Mouse (Mus musculus) heart, embryonic 16.5 days (tissue): Measurements from ENCODE around the gene Ssmem1. TPM values are rescaled to one million over a fixed set of nuclear protein-coding genes. Genes with fewer than 3 reads are reported as not detected.
A peak's percentile ranks its signal among the peaks of the same experiment; 100 is the strongest.

Source experiments
- ATAC-seq: fragments of 200-750 bp; cut with Nextera tagmentation; replicated peaks from 2 replicates; pipeline ENCODE4 v1.8.0; 2017; ENCODE audit warnings: moderate number of reproducible peaks; ENCODE audit not compliant: insufficient read depth, low FRiP score; ENCODE audit errors: extremely low read depth
- H3K27ac ChIP-seq: fragments of 300-500 bp; sonication (generic); 2 replicates; pipeline ENCODE4 v1.5.1; 2014; ENCODE audit warnings: mild to moderate bottlenecking, low read length, control low read depth, moderate library complexity
- H3K27me3 ChIP-seq: fragments of 300-500 bp; sonication (generic); 2 replicates; pipeline ENCODE4 v1.6.1; 2014; ENCODE audit warnings: low read length, mixed read lengths; ENCODE audit not compliant: control insufficient read depth, insufficient read depth
- H3K36me3 ChIP-seq: fragments of 300-500 bp; sonication (generic); 2 replicates; pipeline ENCODE4 v1.6.1; 2014; ENCODE audit not compliant: control insufficient read depth, insufficient read depth
- H3K4me1 ChIP-seq: fragments of 300-500 bp; sonication (generic); 2 replicates; pipeline ENCODE4 v1.6.1; 2014; ENCODE audit warnings: low read length, mixed read lengths; ENCODE audit not compliant: control insufficient read depth, insufficient read depth
- H3K4me2 ChIP-seq: fragments of 300-500 bp; sonication (generic); 2 replicates; pipeline ENCODE4 v1.6.1; 2014; ENCODE audit warnings: low read depth, mild to moderate bottlenecking, control low read depth, low read length
- H3K4me3 ChIP-seq: fragments of 300-500 bp; sonication (generic); 2 replicates; pipeline ENCODE4 v1.5.1; 2014; ENCODE audit warnings: mild to moderate bottlenecking, control low read depth, low read length
- H3K9ac ChIP-seq: fragments of 300-500 bp; sonication (generic); 2 replicates; pipeline ENCODE4 v1.6.1; 2014; ENCODE audit warnings: low read length, control low read depth
- H3K9me3 ChIP-seq: fragments of 300-500 bp; sonication (generic); replicated peaks from 2 replicates; pipeline ENCODE4 v1.6.1; 2016; ENCODE audit warnings: low read length; ENCODE audit not compliant: control insufficient read depth
- WGBS: fragments of 180-500 bp; shearing (Covaris S2); extraction: QIAGEN DNeasy Blood & Tissue Kit; methylation state at CpG from one replicate; pipeline ENCODE4 v1.1.7; 2014; 5-methylcytosine and 5-hydroxymethylcytosine counted together
- polyA plus RNA-seq: library from polyadenylated mRNA; unstranded; fragments of >200 nt; fragmentation: Nextera tagmentation; extraction: Ambion mirVana; gene quantifications from 2 replicates; pipeline ENCODE4 v1.2.1, GENCODE M21; 2015

The Ssmem1 gene
- polyA plus RNA-seq, 1 experiment from 2014 or later, result 0.12 TPM

DNA sequence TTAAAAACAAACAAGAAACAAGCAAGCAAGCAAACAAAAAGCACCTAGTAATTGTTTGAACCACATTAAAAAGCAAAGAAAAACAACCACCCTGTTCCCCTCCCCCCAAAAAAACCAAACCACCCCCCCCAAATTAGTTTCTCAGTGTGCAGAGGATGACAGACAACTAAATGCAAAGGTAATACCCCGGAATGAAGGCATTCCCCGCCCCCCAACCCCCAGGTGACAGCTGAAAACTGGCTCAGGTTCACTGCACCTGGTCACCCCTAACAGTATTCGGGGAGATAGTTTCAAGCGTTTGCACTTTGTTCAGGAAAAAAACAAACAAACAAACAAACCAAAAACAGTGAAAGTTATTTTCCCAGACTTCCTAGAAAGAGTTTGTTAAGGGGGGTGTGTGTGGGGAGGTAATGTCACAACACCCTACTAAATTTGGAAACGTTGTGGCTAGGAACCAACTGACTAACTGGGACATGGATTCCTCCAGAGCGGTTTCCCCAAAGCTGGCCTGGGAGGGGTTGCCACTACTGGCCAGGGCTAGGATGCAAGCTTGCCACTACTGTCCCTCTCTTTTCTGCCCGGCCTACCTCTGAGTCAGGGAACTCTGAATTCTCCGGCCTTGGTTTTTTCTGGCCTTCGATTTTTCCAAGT is 38.1 kb downstream of the Ssmem1 start:
- peak overlapping the region; percentile 40 for H3K4me3 ChIP-seq
- no peaks in the 10 kb centered on the region for H3K9me3 ChIP-seq
- WGBS, result 34% methylated on average over 9 of the region's 9 CpGs
- H3K27me3 ChIP-seq, result no peaks in the 10 kb centered on the region
- peaks cover 41% of the 10 kb centered on the region for H3K4me1 ChIP-seq
- no peaks in the 10 kb centered on the region for H3K36me3 ChIP-seq
- H3K4me2 ChIP-seq, result peak overlapping the region; percentile 63
- peak overlapping the region; percentile 57 for H3K9ac ChIP-seq
- no peak for ATAC-seq
- peak overlapping the region; percentile 9 for H3K27ac ChIP-seq

DNA sequence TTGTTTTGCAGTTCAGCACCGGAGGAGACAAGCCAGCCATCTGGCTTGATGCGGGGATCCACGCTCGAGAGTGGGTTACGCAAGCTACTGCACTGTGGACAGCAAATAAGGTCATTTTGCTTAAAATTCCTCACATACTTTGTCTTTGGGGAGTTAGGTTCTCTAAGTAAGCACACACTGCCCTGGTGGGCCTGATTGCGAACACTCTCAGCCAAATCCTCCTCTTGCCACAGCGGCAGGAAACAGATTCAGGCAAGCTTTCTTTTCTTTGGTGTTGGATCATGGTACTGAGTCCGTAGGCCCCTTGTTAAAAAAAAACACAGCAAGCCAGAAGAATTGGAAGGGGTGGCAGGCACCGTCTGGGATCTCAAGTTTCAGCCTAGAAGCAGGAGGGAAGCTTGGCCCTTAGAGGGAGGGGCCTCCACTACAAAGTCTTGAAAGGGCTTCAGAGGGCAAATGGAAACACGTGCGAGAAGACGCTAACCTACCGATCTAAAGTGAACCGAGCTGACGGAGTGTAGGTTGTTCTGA is 39.6 kb downstream of the Ssmem1 start:
- Histone ChIP-seq H3K36me3 (no peaks in the 10 kb centered on the region), H3K27me3 (no peaks in the 10 kb centered on the region), H3K9ac (peak overlapping the region; percentile 12), H3K4me2 (peak overlapping the region; percentile 13; the same call in 1 of the 2 replicates), H3K4me1 (peaks cover 38% of the 10 kb centered on the region), H3K4me3 (no peak overlapping the region), H3K27ac (peak overlapping the region; percentile 59), H3K9me3 (no peaks in the 10 kb centered on the region)
- ATAC-seq, result no peak
- 41% methylated on average over 15 of the region's 15 CpGs for WGBS

DNA sequence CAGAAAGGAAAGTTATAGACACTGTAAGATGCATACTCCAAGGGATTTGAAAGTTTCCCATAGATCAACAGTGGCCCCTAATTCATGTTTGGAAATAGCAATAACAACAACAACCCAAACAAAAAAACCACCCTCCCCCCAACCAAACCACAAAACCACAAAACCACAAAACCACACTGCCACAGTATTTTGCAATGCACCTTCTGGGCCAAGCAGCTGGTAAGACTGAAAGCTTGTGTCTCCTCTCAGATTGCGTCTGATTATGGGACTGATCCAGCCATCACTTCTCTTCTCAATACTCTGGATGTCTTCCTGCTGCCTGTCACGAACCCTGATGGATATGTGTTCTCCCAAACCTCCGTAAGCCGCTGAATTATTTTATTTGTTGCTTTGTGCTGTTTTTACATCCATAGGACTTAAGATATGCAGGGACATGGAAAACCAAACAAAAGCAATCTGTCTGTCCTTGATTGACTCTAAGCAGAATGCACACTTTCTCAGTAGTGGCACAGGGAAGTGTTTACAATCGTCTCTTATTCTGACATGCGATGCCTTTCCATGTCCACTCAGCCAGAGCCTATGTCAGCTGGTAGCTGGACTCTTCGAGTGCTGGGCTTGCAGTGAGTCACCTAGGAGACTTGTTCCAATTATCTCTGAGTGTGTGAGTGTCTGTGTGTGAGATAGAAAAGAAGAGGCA is 41.0 kb downstream of the Ssmem1 start:
- H3K27ac ChIP-seq, result no peak overlapping the region
- 76% methylated on average over 7 of the region's 7 CpGs for WGBS
- H3K9me3 ChIP-seq, result no peaks in the 10 kb centered on the region
- H3K36me3 ChIP-seq, result no peaks in the 10 kb centered on the region
- no peak overlapping the region for H3K4me3 ChIP-seq
- ATAC-seq, result no peak
- H3K4me1 ChIP-seq, result peaks cover 30% of the 10 kb centered on the region
- H3K9ac ChIP-seq, result no peak overlapping the region
- H3K27me3 ChIP-seq, result no peaks in the 10 kb centered on the region
- H3K4me2 ChIP-seq, result no peak overlapping the region

DNA sequence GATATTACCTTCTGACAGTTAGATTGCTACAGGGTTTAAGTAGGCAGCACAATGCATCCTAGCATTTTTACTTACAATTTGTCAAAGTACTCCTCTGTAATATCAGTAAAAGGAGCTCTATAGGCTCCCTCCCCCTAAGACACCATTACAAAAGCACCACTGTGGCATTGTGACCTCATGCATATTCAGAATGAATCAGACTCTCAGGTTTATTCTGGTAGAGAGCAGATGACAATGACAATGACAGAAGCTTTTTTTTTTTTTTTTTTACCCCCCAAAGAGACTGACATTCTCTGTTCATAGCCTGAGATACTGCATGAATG is 41.5 kb downstream of the Ssmem1 start:
- Histone ChIP-seq H3K27ac (no peak overlapping the region), H3K4me1 (peaks cover 33% of the 10 kb centered on the region), H3K9ac (no peak overlapping the region), H3K27me3 (no peaks in the 10 kb centered on the region), H3K9me3 (no peaks in the 10 kb centered on the region), H3K4me2 (no peak overlapping the region), H3K36me3 (no peaks in the 10 kb centered on the region), H3K4me3 (no peak overlapping the region)
- no peak for ATAC-seq

DNA sequence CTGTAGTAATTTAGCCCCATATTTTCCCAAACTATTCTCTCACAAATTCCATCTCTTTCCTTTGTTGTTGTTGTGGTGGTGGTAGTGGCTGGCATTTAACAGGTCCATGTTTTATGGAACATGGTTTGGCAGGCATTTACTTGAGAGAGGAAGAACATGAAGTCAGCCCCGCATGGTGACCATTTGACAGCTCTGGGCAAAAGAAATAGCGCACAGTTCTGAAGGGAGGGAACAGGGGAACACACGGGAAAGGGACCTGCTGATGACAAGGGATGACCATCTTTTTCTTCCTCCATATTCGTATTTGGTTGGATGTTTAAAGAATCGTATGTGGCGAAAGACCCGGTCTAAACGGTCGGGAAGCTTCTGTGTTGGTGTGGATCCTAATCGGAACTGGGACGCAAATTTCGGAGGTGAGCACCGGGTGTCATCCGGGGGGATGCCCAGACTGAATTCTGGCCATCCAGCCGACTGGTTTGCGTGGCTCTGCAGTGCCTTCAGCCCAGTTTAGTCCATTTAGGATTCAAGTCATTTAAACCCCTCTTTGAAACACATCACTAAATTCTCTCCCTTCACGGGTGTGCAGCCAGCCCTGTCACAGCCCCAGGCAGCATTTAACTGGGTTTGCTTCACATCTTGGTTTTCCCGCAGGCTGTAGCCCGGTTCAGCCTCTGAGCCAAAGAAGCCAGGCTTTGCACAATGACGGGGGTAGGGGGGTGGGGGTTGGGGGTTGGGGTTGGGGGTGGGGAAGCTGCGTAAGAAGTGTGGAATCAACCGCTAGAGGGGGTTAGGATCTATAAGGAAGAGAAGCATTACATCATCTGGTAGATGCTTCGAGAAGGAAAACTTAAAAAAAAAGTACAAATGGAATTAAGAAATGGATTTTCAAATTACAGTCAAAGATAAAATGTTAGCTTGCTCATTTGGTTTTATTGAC is 42.3 kb downstream of the Ssmem1 start:
- Histone ChIP-seq H3K27ac (peak overlapping the region; percentile 48; the same call in 1 of the 2 replicates), H3K4me2 (peak overlapping the region; percentile 39), H3K4me1 (peaks cover 30% of the 10 kb centered on the region), H3K4me3 (peak overlapping the region; percentile 15; the same call in 1 of the 2 replicates), H3K36me3 (no peaks in the 10 kb centered on the region), H3K9me3 (no peaks in the 10 kb centered on the region), H3K9ac (no peak overlapping the region; the same call in 1 of the 2 replicates), H3K27me3 (no peaks in the 10 kb centered on the region)
- ATAC-seq, result no peak
- 44% methylated on average over 23 of the region's 23 CpGs for WGBS

DNA sequence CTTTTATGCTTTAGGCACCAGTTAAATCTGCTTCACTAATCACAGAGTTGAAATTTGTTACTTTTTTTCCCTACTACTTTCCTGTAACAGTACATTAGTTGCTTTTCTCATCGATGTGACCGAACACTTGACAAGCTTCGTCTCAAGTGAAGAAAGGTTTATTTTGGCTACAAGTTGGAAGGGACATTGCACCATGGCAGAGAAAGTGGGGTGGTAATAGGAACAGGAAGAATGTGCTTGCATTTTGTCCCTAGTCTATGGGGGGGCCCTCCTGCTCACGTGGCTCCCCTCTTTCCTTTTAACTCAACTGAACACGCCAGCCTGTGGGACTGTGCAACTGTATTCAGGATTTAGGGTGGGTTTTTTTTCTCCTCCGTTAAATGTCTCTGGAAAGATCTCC is 43.0 kb downstream of the Ssmem1 start:
- H3K4me1 ChIP-seq, result peaks cover 26% of the 10 kb centered on the region
- H3K9me3 ChIP-seq, result no peaks in the 10 kb centered on the region
- no peak overlapping the region for H3K4me2 ChIP-seq
- H3K36me3 ChIP-seq, result no peaks in the 10 kb centered on the region
- ATAC-seq, result no peak
- H3K4me3 ChIP-seq, result no peak overlapping the region
- 57% methylated on average over 6 of the region's 6 CpGs for WGBS
- H3K27ac ChIP-seq, result peak overlapping the region; percentile 48; the same call in 1 of the 2 replicates
- no peak overlapping the region; the same call in 1 of the 2 replicates for H3K9ac ChIP-seq
- no peaks in the 10 kb centered on the region for H3K27me3 ChIP-seq

DNA sequence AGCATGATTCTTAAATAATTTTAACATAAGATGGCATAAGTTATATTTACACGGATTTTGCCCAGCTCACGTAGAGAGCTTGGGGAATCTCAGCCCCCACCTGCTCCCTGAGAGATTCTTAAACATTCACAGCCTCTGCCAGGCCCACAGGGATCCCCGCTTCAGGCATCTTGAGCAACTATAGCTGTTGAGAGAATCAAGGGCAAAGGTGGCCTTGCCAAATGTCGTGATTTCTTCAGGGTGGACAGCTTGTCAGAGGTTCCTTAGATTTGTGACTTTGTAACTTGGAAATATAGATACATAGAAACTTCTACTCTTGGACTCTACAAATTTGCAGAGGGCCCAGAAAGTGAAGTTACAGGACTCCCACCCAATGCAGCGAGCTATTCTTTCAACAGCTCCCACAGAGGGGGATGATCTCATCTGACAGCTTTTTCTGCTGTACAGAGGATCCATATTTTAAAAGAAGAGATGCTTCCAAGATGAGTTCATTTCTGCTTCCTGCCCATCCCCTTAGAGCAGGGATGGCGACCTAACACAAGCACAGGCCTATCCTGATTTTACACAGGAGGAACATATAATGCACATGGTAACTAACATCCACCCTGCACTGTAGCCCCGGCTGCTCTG is 43.8 kb downstream of the Ssmem1 start:
- no peak overlapping the region for H3K4me2 ChIP-seq
- WGBS, result 69% methylated on average over 7 of the region's 7 CpGs
- no peak overlapping the region for H3K27ac ChIP-seq
- H3K4me3 ChIP-seq, result no peak overlapping the region
- no peaks in the 10 kb centered on the region for H3K27me3 ChIP-seq
- no peak for ATAC-seq
- no peaks in the 10 kb centered on the region for H3K36me3 ChIP-seq
- peaks cover 20% of the 10 kb centered on the region for H3K4me1 ChIP-seq
- H3K9me3 ChIP-seq, result no peaks in the 10 kb centered on the region
- H3K9ac ChIP-seq, result no peak overlapping the region

DNA sequence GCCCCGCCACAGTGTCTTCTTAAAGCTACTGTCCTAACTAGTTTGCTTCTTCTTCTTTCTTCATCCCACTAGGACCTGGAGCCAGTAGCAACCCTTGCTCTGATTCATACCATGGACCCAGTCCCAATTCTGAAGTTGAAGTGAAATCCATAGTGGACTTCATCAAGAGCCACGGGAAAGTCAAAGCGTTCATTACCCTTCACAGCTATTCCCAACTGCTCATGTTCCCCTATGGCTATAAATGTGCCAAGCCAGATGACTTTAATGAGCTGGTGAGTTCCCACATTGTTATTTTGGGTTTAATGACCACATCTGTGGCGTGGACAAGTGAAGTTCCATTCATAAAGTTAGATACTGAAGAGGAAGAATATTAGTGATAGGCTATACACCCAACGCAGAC is 44.4 kb downstream of the Ssmem1 start:
- Histone ChIP-seq H3K36me3 (no peaks in the 10 kb centered on the region), H3K27me3 (no peaks in the 10 kb centered on the region), H3K9me3 (no peaks in the 10 kb centered on the region), H3K4me1 (peaks cover 18% of the 10 kb centered on the region), H3K27ac (no peak overlapping the region), H3K4me3 (no peak overlapping the region), H3K4me2 (no peak overlapping the region), H3K9ac (no peak overlapping the region)
- WGBS, result 82% methylated on average over 5 of the region's 5 CpGs
- ATAC-seq, result no peak
